11 mouse cellular contexts compared by ENCODE assay signal in genomic region chr4:107012005-107012478, GRCm38 (mm10). TPM values are rescaled to one million over a fixed set of nuclear protein-coding genes. Genes with fewer than 3 reads are reported as not detected.
DNase-seq lines count a peak whose midpoint lies in the region; ATAC-seq lines count a peak whose summit lies in the region.
"Had no signal": no experiment of that assay in that cellular context is flagged by ENCODE, and none has a peak within 500 bp of the region (broad histone marks: within the 10 kb centered on the region; RNA-seq: fewer than 3 reads in every experiment).

No protein-coding gene starts in this region.

- H3K9me3 ChIP-seq in heart, embryonic 16.5 days (replicated peaks; ENCODE audit: control insufficient read depth, low read length): no peaks in the 10 kb centered on the region
- H3K9me3 ChIP-seq: liver, embryonic 12.5 days had no signal

- H3K36me3 ChIP-seq in heart, embryonic 16.5 days (ENCODE audit: control insufficient read depth, insufficient read depth): peaks cover 2% of the 10 kb centered on the region; the same call in 1 of the 2 replicates

- H3K4me1 ChIP-seq in heart, embryonic 16.5 days (ENCODE audit: control insufficient read depth, insufficient read depth, low read length): peaks cover 36% of the 10 kb centered on the region

- no peak overlapping the region for H3K27ac ChIP-seq in heart, embryonic 16.5 days (ENCODE audit: low read length)
- H3K27ac ChIP-seq: liver, embryonic 12.5 days had no signal

- DNase-seq in heart, postnatal 14 days: no peak
- DNase-seq in lung, postnatal 10 days: peak; percentile 32
- DNase-seq in lung, postnatal 25 days (ENCODE audit: low spot score): no peak
- peak; percentile 68 for DNase-seq in skeletal muscle tissue, adult 2 months (ENCODE audit: low read depth, low spot score)
- DNase-seq in spleen, postnatal 36 days (ENCODE audit: low spot score in 2 of 2): no peak
- DNase-seq: adrenal gland, postnatal 25 days; layer of hippocampus, adult 9-11 months had no signal

- peak; percentile 31; the same call in 1 of the 2 replicates for ATAC-seq in heart, embryonic 16.5 days (replicated peaks; ENCODE audit: extremely low read depth, insufficient read depth, low FRiP score)
- ATAC-seq in common myeloid progenitor, adult 5-6 weeks (replicated peaks; ENCODE audit: low read depth, poor library complexity, severe bottlenecking): peak; percentile 36
- ATAC-seq: liver, embryonic 12.5 days; midbrain, embryonic 16.5 days had no signal

- no peak overlapping the region for H3K4me2 ChIP-seq in heart, embryonic 16.5 days (ENCODE audit: low read depth, low read length)
- H3K4me2 ChIP-seq: liver, embryonic 12.5 days had no signal

- intact Hi-C loops in heart, postnatal 14 days (cut with DNase I): no loop called here

- 58% methylated on average over 13 of the region's 13 CpGs for WGBS in heart, embryonic 16.5 days

- no peaks in the 10 kb centered on the region for H3K27me3 ChIP-seq in heart, embryonic 16.5 days (ENCODE audit: control insufficient read depth, insufficient read depth, low read length)
- H3K27me3 ChIP-seq: liver, embryonic 12.5 days had no signal

- no peak overlapping the region for H3K9ac ChIP-seq in heart, embryonic 16.5 days (ENCODE audit: low read length)
- H3K9ac ChIP-seq: liver, embryonic 12.5 days had no signal

- H3K4me3 ChIP-seq in heart, embryonic 16.5 days (ENCODE audit: low read length): no peak overlapping the region
- H3K4me3 ChIP-seq: liver, embryonic 12.5 days had no signal

RNA-seq across cellular contexts. Expression of gene Mrpl37, which starts 54.6 kb away (rescaled TPM):
- polyA plus RNA-seq in heart, embryonic 16.5 days (2015; fragmentation: Nextera tagmentation; extraction: Ambion mirVana): 96.7 and 101 TPM in 2 replicates
- total RNA-seq in heart, postnatal 14 days (2021): 10 to 100 TPM; 90.0 to 98.9 TPM
- total RNA-seq in common myeloid progenitor, adult 5-6 weeks (2017): 59.5 and 60.2 TPM in 2 replicates

RNA-seq across cellular contexts. Expression of gene Cyb5rl, which starts 54.7 kb away (rescaled TPM):
- 4.4 and 5.2 TPM in 2 replicates for polyA plus RNA-seq in heart, embryonic 16.5 days (2015; fragmentation: Nextera tagmentation; extraction: Ambion mirVana)
- total RNA-seq in heart, postnatal 14 days (2021): 10 to 100 TPM; 11.7 to 14.5 TPM
- 2.2 and 5.2 TPM in 2 replicates for total RNA-seq in common myeloid progenitor, adult 5-6 weeks (2017)

Comparison
In these comparisons a context has a peak if more than half of its experiments do, and no peak if none do; other contexts are left out.
1. DNase-seq: peak in lung, postnatal 10 days (single experiment) and skeletal muscle tissue, adult 2 months (single experiment); none in heart, postnatal 14 days (0 of 2), lung, postnatal 25 days (single experiment) and spleen, postnatal 36 days (0 of 2).